Mouse (Mus musculus) testis, adult 2 months (tissue): ENCODE measurements around the gene Gm19345. TPM values are rescaled to one million over a fixed set of nuclear protein-coding genes. Genes with fewer than 3 reads are reported as not detected.
A peak's percentile ranks its signal among the peaks of the same experiment; 100 is the strongest.

Source experiments
- H3K27ac ChIP-seq: fragments of 200-500 bp; 2 replicates; pipeline ENCODE4 v1.5.1; 2012; ENCODE audit warnings: low read depth, low read length; ENCODE audit not compliant: control insufficient read depth, insufficient read depth
- H3K27me3 ChIP-seq: fragments of 200-500 bp; 2 replicates; pipeline ENCODE4 v1.6.1; 2012; ENCODE audit warnings: mild to moderate bottlenecking, low read length, moderate library complexity; ENCODE audit not compliant: control insufficient read depth, insufficient read depth
- H3K36me3 ChIP-seq: fragments of 200-500 bp; 2 replicates; pipeline ENCODE4 v1.6.1; 2012; ENCODE audit warnings: mild to moderate bottlenecking, low read length; ENCODE audit not compliant: control insufficient read depth, insufficient read depth
- H3K4me1 ChIP-seq: fragments of 200-500 bp; 2 replicates; pipeline ENCODE4 v1.6.1; 2012; ENCODE audit warnings: low read length; ENCODE audit not compliant: control insufficient read depth, insufficient read depth
- H3K4me3 ChIP-seq: fragments of 200-500 bp; 2 replicates; pipeline ENCODE4 v1.5.1; 2012; ENCODE audit warnings: low read depth, mild to moderate bottlenecking, low read length, moderate library complexity, mixed read lengths; ENCODE audit not compliant: control insufficient read depth
- CTCF ChIP-seq: fragments of 200-500 bp; IDR thresholded peaks from 2 replicates; pipeline ENCODE4 v1.5.1; 2012; ENCODE audit warnings: low read depth, mild to moderate bottlenecking, inconsistent platforms, low read length, moderate library complexity; ENCODE audit not compliant: control insufficient read depth, insufficient read depth, insufficient replicate concordance
- POLR2A ChIP-seq: fragments of 200-500 bp; IDR thresholded peaks from 2 replicates; pipeline ENCODE4 v1.6.1; 2012; ENCODE audit warnings: low read depth, mild to moderate bottlenecking, inconsistent platforms, low read length, moderate library complexity; ENCODE audit not compliant: control insufficient read depth
- polyA plus RNA-seq: library from polyadenylated mRNA; depleted of rRNA; stranded (reverse); fragments of >200 nt; gene quantifications from 2 replicates; pipeline ENCODE4 v1.2.3, GENCODE M21; 2012

Gm19345 gene
- polyA plus RNA-seq, 1 experiment = 0.21 TPM

DNA sequence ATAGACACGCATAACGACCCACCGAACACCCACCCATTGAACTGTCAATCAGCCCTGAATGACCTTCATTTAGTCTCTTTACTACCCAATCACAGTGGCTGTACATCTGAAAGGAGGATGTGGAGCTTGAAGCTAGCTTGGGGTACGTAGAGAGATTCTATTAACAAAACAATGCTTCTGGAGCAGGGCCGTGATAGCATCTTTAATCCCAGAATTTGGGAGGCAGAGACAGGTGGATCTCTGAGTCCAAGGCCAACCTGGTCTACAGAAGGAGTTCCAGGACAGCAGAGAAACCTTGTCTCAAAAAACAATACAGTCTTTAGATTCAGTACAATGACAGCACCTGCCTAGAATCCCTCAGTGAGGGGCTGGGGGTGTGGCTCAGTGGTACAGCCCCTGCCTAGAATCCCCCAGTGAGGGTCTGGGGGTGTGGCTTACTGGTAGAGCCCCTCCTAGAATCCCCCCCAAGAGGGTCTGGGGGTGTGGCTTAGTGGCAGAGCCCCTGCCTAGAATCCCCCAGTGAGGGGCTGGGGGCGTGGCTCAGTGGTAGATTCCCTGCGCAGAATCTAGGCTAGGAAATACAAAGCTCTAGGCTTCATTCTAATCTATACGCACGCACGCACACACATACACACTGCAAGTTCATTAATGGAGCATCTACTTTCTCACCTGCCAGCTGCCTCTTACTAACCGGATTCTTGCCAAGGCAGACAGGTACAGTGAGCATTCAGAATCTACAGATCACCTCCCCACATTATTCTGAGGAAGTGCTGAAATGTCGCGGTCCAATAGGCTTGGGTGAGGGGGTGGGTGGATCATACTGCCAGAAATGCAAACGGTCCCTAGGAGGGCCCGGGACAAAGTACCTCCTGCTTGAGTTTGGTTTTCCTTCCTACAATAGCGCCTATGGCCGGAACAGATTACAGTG is 36.2 kb upstream of the Gm19345 start:
- no peaks in the 10 kb centered on the region for H3K27me3 ChIP-seq
- TF ChIP-seq POLR2A (no peak), CTCF (no peak)
- peaks cover 45% of the 10 kb centered on the region for H3K4me1 ChIP-seq
- H3K27ac ChIP-seq = no peak overlapping the region; the same call in 1 of the 2 replicates
- no peaks in the 10 kb centered on the region for H3K36me3 ChIP-seq
- peak overlapping the region; percentile 66 for H3K4me3 ChIP-seq

GRCm38 (mm10) chr7:19816224-19816771 is 35.5 kb upstream of the Gm19345 start:
- H3K27me3 ChIP-seq = no peaks in the 10 kb centered on the region

DNA sequence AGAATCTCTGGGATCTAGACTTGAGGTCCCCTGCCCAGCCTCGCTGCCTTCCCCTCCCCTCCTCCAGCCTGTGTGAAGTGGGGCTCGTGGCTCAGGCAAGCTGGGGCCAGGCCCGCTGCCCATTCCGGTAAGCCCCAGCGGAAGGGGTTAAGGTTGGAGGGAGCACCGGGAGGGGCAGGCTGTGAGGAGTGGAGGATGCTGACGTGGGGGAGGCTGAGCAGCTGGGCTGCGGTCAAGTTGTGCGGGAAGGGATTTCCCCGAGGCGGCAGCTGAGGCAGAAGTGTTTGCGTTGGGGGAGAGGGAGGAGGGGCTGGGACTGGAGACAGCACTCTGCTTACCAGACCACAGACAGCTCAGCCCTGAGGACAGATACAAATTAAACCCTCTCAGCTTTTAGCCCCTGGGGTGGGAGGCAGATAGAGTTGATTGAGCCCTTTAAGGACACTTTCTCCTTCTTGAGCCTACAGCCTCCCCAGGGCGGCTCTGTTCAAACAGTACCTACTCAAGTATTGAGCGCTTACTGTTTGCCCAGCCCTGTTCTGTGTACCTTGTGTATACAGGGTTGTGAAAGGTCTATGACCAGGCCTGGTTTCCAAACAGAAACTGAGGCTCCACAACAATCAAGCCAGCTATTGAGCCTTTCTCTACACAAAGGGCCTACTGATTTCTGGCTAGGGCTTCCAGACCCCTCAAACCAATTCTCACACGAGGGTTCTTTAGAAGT is 34.3 kb upstream of the Gm19345 start:
- TF ChIP-seq CTCF = no peak
- no peak for TF ChIP-seq POLR2A
- Histone ChIP-seq H3K4me1 (peaks cover 35% of the 10 kb centered on the region), H3K36me3 (no peaks in the 10 kb centered on the region), H3K4me3 (peak overlapping the region; percentile 66), H3K27me3 (no peaks in the 10 kb centered on the region), H3K27ac (peak overlapping the region; percentile 71)

More at GRCm38 (mm10) chr7:19816224-19816771, 35.5 kb upstream of the Gm19345 start:
- H3K36me3 ChIP-seq = no peaks in the 10 kb centered on the region
- peaks cover 38% of the 10 kb centered on the region for H3K4me1 ChIP-seq
- H3K27ac ChIP-seq = peak overlapping the region; percentile 71
- TF ChIP-seq CTCF = no peak
- TF ChIP-seq POLR2A = no peak
- H3K4me3 ChIP-seq = peak overlapping the region; percentile 66

GRCm38 (mm10) chr7:19818440-19818839 is 33.4 kb upstream of the Gm19345 start:
- Histone ChIP-seq H3K4me1 (peaks cover 33% of the 10 kb centered on the region), H3K4me3 (no peak overlapping the region), H3K27me3 (no peaks in the 10 kb centered on the region), H3K27ac (0 out of 2 replicates have a peak overlapping the region, but pooled peaks have one; percentile 10), H3K36me3 (no peaks in the 10 kb centered on the region)
- TF ChIP-seq POLR2A (no peak), CTCF (no peak)

- Histone ChIP-seq H3K27ac (0 out of 2 replicates have a peak overlapping the region, but pooled peaks have one; percentile 10), H3K27me3 (no peaks in the 10 kb centered on the region), H3K36me3 (no peaks in the 10 kb centered on the region), H3K4me1 (peaks cover 37% of the 10 kb centered on the region), H3K4me3 (no peak overlapping the region)
- TF ChIP-seq POLR2A = no peak
- TF ChIP-seq CTCF = no peak
Observed at GRCm38 (mm10) chr7:19818875-19819274, 32.9 kb upstream of the Gm19345 start.

DNA sequence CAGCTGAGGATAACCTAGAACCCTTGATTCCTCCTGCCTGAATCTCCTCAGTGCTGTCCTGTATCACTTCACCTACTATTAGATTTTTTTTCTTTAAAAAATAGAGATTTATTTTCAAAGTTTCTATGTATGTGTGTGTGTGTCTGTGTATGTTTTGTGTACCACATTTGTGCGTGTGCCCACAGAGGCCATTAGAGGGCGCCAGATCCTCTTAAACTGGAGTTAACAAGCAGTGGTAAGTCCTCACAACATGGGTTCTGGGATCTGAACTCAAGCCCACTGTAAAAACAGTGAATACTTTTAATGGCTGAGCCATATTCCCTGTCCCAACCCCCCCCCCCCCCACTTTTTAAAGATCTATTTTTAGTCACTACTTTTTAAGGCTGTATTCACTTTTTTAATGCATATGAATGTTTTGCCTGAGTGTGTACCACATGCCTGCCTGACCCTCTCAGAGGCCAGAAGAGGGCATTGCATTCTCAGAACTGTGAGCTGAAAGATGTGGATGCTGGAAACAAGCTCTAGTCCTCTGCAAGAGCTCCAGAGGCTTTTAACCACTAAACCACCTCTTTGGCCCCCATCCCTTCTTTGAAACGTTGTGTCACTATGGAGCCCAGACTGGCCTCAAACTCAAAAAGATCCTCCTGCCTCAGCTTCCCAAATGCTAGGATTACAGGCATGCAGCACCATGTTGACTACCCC is 31.3 kb upstream of the Gm19345 start:
- no peaks in the 10 kb centered on the region for H3K36me3 ChIP-seq
- no peak for TF ChIP-seq CTCF
- TF ChIP-seq POLR2A = no peak
- no peaks in the 10 kb centered on the region; the same call in 1 of the 2 replicates for H3K27me3 ChIP-seq
- H3K27ac ChIP-seq = no peak overlapping the region
- H3K4me1 ChIP-seq = peaks cover 40% of the 10 kb centered on the region
- H3K4me3 ChIP-seq = no peak overlapping the region
